Mouse (Mus musculus) left cerebral cortex, postnatal 25 days (tissue): ENCODE data around the gene Slc34a3. TPM values are rescaled to one million over a fixed set of nuclear protein-coding genes. Genes with fewer than 3 reads are reported as not detected.

Source experiments
- DNase-seq, 2 experiments: peaks; one replicate each; pipeline ENCODE4 v3.0.0; 2022; ENCODE audit warnings: low spot score in 2 of 2, mixed read lengths in 1 of 2
- intact Hi-C: fragments of 180-260 bp; cut with DNase I; formaldehyde crosslinking; loops from one replicate; pipeline ENCODE4 v1.15.1; 2025
- total RNA-seq, 2 experiments: library from RNA; stranded (reverse); gene quantifications; 2 replicates each; pipeline ENCODE4 v1.2.3; 2021

Gene Slc34a3
- total RNA-seq, 2 experiments from 2014 or later, result not detected

DNA sequence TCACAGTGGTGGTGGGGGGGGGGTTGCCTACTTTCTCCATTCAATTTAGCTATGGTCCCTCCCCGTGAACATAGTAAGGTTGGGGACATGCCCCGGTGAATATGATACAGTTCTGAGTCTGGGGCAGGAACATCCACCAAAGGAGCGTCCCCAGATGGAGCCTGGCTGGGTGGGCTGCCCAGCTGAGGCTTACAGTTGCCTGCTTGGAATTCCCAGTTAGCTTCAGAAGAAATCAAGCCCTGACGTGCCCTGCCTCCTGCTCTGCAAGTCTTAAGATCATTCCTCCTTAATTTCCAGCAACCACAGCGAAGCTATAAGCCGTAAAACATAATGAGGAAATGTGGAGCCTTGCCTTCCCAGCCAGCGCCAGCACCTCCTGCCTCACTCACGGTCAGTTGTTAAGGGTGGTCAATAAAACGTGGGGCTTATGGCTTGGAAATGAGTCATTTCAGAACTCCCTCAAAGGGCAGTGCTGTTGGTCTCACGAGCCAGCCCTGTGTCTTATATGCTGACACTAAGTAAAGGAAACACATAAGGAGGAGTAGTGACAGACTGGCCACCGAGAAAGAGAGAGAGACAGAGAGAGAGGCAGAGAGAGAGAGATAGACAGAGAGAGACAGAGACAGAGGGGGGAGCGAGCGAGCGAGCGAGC is 54.5 kb downstream of the Slc34a3 start:
- intact Hi-C loops, result no loop called here
- DNase-seq, result no peak

Other genes with a start within 250 kb of the Slc34a3 start
- gene Nsmf, start 180.0 kb downstream of the Slc34a3 start, total RNA-seq, result 100 to 1,000 TPM; 472 to 481 TPM
- gene Entpd8, start 154.1 kb downstream of the Slc34a3 start, total RNA-seq, result not detected
- gene Noxa1, start 139.2 kb downstream of the Slc34a3 start, total RNA-seq, result not detected
- gene Nrarp, start 53.6 kb downstream of the Slc34a3 start, total RNA-seq, result 10 to 100 TPM; 21.7 to 30.7 TPM
- gene Tor4a, start 37.5 kb downstream of the Slc34a3 start, total RNA-seq, result 1 to 10 TPM; 1.9 to 2.3 TPM
- 10 to 100 TPM; 50.8 to 51.8 TPM for gene Nelfb, start 22.9 kb downstream of the Slc34a3 start, total RNA-seq
- gene Stpg3, start 19.7 kb downstream of the Slc34a3 start, total RNA-seq, result under 1 TPM in 1 of 2 experiments, not detected in 1; 0.23 TPM
- gene Fam166a, start 15.6 kb downstream of the Slc34a3 start, total RNA-seq, result not detected
- gene Tubb4b, start 9.7 kb downstream of the Slc34a3 start, total RNA-seq, result 100 to 1,000 TPM; 376 to 398 TPM
- not detected for gene Rnf224, start 2.4 kb upstream of the Slc34a3 start, total RNA-seq
- gene Rnf208, start 7.9 kb upstream of the Slc34a3 start, total RNA-seq, result 100 to 1,000 TPM; 243 to 256 TPM
- not detected for gene Cysrt1, start 8.1 kb upstream of the Slc34a3 start, total RNA-seq
- gene AL732309.1, start 12.5 kb upstream of the Slc34a3 start, total RNA-seq, result 1 to 10 TPM; 1.6 to 2.9 TPM
- gene Tmem203, start 21.1 kb upstream of the Slc34a3 start, total RNA-seq, result 10 to 100 TPM; 32.8 to 37.3 TPM
- gene Tprn, start 28.3 kb upstream of the Slc34a3 start, total RNA-seq, result 10 to 100 TPM; 14.4 to 15.5 TPM
- 10 to 100 TPM; 67.2 to 69.6 TPM for gene Ssna1, start 38.1 kb upstream of the Slc34a3 start, total RNA-seq
- gene Anapc2, start 38.1 kb upstream of the Slc34a3 start, total RNA-seq, result 10 to 100 TPM; 73.0 to 77.2 TPM
- gene Tmem210, start 53.8 kb upstream of the Slc34a3 start, total RNA-seq, result not detected
- not detected for gene Lrrc26, start 55.6 kb upstream of the Slc34a3 start, total RNA-seq
- 100 to 1,000 TPM; 435 to 455 TPM for gene Grin1, start 84.8 kb upstream of the Slc34a3 start, total RNA-seq
- 10 to 100 TPM; 55.0 to 59.5 TPM for gene Man1b1, start 98.0 kb upstream of the Slc34a3 start, total RNA-seq
- 10 to 100 TPM; 28.2 to 33.2 TPM for gene Dpp7, start 122.0 kb upstream of the Slc34a3 start, total RNA-seq
- gene Uap1l1, start 131.3 kb upstream of the Slc34a3 start, total RNA-seq, result 10 to 100 TPM; 11.3 to 14.0 TPM
- gene Sapcd2, start 138.0 kb upstream of the Slc34a3 start, total RNA-seq, result 1 to 10 TPM; 1.9 to 2.5 TPM
- gene Entpd2, start 161.5 kb upstream of the Slc34a3 start, total RNA-seq, result 10 to 100 TPM; 11.7 to 13.2 TPM
- gene Npdc1, start 165.0 kb upstream of the Slc34a3 start, total RNA-seq, result 100 to 1,000 TPM; 331 to 339 TPM
- under 1 TPM; 0.32 to 0.37 TPM for gene Fut7, start 188.9 kb upstream of the Slc34a3 start, total RNA-seq
- 100 to 1,000 TPM; 154 to 165 TPM for gene Abca2, start 194.3 kb upstream of the Slc34a3 start, total RNA-seq
- gene Clic3, start 222.5 kb upstream of the Slc34a3 start, total RNA-seq, result under 1 TPM in 1 of 2 experiments, not detected in 1; 0.69 TPM
- 10 to 100 TPM; 68.6 to 81.0 TPM for gene Paxx, start 226.7 kb upstream of the Slc34a3 start, total RNA-seq
- gene Ptgds, start 235.7 kb upstream of the Slc34a3 start, total RNA-seq, result 1,000 to 10,000 TPM; 1,926 to 2,241 TPM